Mouse (Mus musculus) heart, adult 2 months (tissue): ENCODE measurements around the gene Arf3. TPM values are rescaled to one million over a fixed set of nuclear protein-coding genes. Genes with fewer than 3 reads are reported as not detected.

Experiments
- DNase-seq, 2 experiments: peaks; one replicate each; pipeline ENCODE4 v3.0.0; 2021
- H3K27ac ChIP-seq: fragments of 200-600 bp; 2 replicates; pipeline ENCODE4 v1.8.1; 2022
- H3K27me3 ChIP-seq: fragments of 200-500 bp; 2 replicates; pipeline ENCODE4 v1.6.1; 2012; ENCODE audit warnings: mild to moderate bottlenecking, low read length, inconsistent platforms, mixed read lengths; ENCODE audit not compliant: control insufficient read depth, insufficient read depth
- H3K36me3 ChIP-seq: fragments of 200-500 bp; 2 replicates; pipeline ENCODE4 v1.6.1; 2012; ENCODE audit warnings: low read length, inconsistent platforms; ENCODE audit not compliant: control insufficient read depth, insufficient read depth
- H3K4me1 ChIP-seq: fragments of 200-500 bp; 2 replicates; pipeline ENCODE4 v1.6.1; 2011; ENCODE audit warnings: low read length; ENCODE audit not compliant: control insufficient read depth, insufficient read depth
- H3K4me3 ChIP-seq: fragments of 200-600 bp; 2 replicates; pipeline ENCODE4 v1.8.1; 2022
- H3K79me2 ChIP-seq: fragments of 200-500 bp; replicated peaks from 2 replicates; pipeline ENCODE4 v1.6.1; 2012; ENCODE audit warnings: mild to moderate bottlenecking, inconsistent platforms, low read length, moderate library complexity, mixed read lengths; ENCODE audit not compliant: control insufficient read depth, insufficient read depth
- H3K9ac ChIP-seq: fragments of 200-500 bp; 2 replicates; pipeline ENCODE4 v1.6.1; 2012; ENCODE audit warnings: low read depth, mild to moderate bottlenecking, control low read depth, inconsistent platforms, low read length, mixed read lengths
- CTCF ChIP-seq: fragments of 200-600 bp; IDR thresholded peaks from 2 replicates; pipeline ENCODE4 v1.8.1; 2022; ENCODE audit warnings: antibody characterized with exemption, mild to moderate bottlenecking, moderate library complexity
- EP300 ChIP-seq: fragments of 200-500 bp; IDR thresholded peaks from 2 replicates; pipeline ENCODE4 v1.6.1; 2011; ENCODE audit warnings: low read depth, low read length, control low read depth; ENCODE audit not compliant: insufficient read depth
- POLR2A ChIP-seq: fragments of 200-500 bp; IDR thresholded peaks from 2 replicates; pipeline ENCODE4 v1.6.1; 2011; ENCODE audit warnings: mild to moderate bottlenecking, low read depth, low read length, control low read depth; ENCODE audit not compliant: insufficient read depth
- WGBS: fragments of 180-500 bp; shearing (Covaris S2); methylation state at CpG from one replicate; pipeline ENCODE4 v1.1.7; 2018; 5-methylcytosine and 5-hydroxymethylcytosine counted together
- intact Hi-C: fragments of 180-260 bp; cut with DNase I; formaldehyde crosslinking; loops from one replicate; pipeline ENCODE4 v1.15.1; 2025
- polyA plus RNA-seq: library from polyadenylated mRNA; depleted of rRNA; stranded (reverse); fragments of >200 nt; gene quantifications from 2 replicates; pipeline ENCODE4 v1.2.3, GENCODE M21; 2012
- total RNA-seq, 2 experiments: library from RNA; stranded (reverse); gene quantifications; 2 replicates each; pipeline ENCODE4 v1.2.3; 2021

Arf3 gene
- total and polyA plus RNA-seq, 3 experiments: 18.9 to 30.6 (median 20.0) TPM

DNA sequence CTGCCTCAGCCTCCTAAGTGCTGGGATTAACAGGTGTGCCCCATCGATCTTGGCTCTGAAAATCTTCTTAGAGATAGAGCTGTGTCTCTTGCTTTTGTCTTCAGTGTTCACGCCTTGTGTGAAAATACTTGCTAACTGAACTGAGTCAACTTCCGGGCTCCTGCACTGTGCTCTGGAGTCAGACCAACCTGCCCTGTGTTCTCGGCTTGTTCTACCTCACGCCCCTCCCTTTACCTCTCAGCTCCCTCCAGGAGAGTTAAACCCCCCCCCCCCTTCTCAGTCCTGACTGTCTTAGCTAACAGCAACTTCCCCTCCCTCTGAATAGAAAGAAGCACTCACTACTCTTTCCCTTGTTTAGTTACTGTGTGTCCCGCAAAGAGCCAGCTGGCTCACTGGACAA is 32.2 kb downstream of the Arf3 start:
- H3K27ac ChIP-seq: no peak overlapping the region
- WGBS: 59% methylated on average over 6 of the region's 6 CpGs
- intact Hi-C loops: no loop called here
- no peak for DNase-seq
- no peaks in the 10 kb centered on the region for H3K79me2 ChIP-seq
- no peak overlapping the region for H3K4me3 ChIP-seq
- H3K9ac ChIP-seq: no peak overlapping the region
- TF ChIP-seq EP300 (no peak), POLR2A (no peak), CTCF (no peak)
- no peaks in the 10 kb centered on the region for H3K27me3 ChIP-seq
- peaks cover 4% of the 10 kb centered on the region for H3K4me1 ChIP-seq
- H3K36me3 ChIP-seq: no peaks in the 10 kb centered on the region

DNA sequence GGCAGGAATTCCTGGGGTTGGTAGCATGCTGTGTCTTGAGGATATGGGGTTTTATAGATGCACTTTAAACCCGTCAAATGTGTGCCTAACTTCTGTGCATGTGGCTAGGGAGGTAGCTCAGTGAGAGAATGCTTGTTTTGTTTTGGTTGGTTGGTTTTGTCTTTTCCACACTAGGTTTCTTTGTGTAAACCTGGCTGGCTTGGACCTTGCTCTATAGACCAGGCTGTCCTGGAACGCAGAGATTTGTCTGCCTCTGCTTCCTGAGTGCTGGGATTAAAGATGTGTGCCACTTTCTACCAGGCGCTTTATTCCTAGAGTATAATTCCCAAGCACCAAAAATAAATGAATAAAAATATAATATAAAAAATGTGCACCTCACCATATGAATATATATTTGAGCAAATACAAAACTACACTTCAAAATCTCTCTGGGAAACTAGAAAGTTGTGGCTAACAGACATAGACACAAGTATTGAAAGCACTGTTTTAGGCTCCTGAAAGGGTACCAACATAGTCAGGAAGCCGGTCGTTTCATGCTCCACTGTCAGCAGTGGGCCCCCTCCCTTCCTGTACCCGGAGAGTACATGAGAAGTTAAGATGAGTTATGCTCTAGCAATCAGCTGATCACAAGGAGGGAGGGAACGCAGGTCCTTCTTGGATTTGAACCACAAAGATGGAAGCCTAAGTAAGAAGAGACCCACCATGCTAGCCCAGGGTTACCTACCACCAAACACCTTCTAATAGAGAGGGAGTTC is 33.0 kb downstream of the Arf3 start:
- intact Hi-C loops: no loop called here
- DNase-seq: no peak
- H3K79me2 ChIP-seq: no peaks in the 10 kb centered on the region
- TF ChIP-seq POLR2A (no peak), CTCF (no peak), EP300 (no peak)
- H3K36me3 ChIP-seq: no peaks in the 10 kb centered on the region
- H3K9ac ChIP-seq: no peak overlapping the region
- H3K27me3 ChIP-seq: no peaks in the 10 kb centered on the region
- no peak overlapping the region for H3K27ac ChIP-seq
- H3K4me3 ChIP-seq: no peak overlapping the region
- WGBS: 60% methylated on average over 7 of the region's 7 CpGs
- peaks cover 4% of the 10 kb centered on the region for H3K4me1 ChIP-seq

DNA sequence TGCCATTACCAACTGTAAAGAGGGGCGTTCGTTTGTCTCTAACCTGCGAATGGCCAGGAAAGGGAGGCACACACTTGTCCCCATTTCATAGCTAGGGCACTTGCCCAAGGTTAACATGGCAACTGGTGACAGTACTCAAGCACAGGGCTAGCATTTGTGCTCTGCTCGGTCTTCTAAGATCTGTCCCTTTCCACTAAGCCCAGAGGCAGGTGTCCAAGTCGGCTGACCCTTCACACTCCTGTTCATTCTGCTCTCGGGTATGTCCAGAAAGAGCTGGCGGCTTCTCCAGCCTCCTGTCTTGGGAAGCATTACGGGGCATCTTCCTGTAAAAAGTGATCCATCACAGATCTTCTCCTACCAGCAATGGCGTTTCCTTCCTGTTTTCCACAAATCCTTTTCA is 34.6 kb downstream of the Arf3 start:
- Histone ChIP-seq H3K27ac (no peak overlapping the region), H3K79me2 (no peaks in the 10 kb centered on the region), H3K27me3 (no peaks in the 10 kb centered on the region; the same call in 1 of the 2 replicates), H3K4me1 (peaks cover 4% of the 10 kb centered on the region), H3K4me3 (peak overlapping the region; percentile 68), H3K36me3 (no peaks in the 10 kb centered on the region), H3K9ac (no peak overlapping the region)
- TF ChIP-seq EP300 (no peak), POLR2A (0 out of 2 replicates have a peak, but pooled peaks have one; percentile 3)
- intact Hi-C loops: no loop called here
- WGBS: 26% methylated on average over 9 of the region's 9 CpGs
- no peak for DNase-seq

DNA sequence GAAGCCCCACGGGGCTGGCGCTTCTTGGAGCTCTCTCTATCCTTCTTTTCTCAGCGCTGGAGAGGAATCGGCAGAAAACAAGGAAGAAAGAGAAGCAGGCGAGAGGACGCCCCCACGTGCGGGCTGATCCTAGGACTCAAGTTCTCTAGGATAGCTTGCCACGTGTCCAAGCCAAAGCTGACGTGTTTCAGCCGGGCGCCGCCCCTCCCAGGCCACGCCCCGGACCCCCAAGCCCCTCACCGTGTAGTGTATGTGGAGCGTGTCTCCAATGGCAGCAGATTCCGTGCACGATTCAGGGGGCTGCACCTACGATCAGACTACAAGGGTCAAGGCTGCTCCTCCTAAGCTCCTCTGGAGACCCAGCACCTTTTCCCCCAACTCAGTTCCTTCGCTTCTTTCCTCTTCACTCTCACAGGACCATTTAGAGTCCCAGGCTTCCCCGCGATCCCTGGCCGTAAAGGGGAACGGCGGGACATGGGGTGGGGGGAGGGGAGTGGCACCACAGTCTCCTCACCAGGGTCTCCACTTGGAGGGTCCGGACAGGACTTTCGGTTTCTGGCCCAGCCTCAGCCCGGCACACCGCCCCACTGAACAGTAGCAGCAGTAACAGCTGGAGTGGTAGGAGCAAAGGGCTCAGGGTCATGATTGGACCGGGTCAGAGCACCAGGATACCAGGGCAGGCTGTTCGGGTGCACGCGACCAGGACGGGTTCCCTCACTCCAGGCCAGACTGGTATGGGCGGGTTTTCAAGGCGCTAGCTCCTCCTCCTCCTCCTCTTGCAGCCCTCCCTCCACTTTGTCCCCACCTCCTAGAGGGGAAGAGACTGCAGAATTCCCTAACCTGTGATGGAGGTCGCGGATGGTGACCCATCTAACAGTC is 35.3 kb downstream of the Arf3 start, which contains the start of gene Fkbp11:
Fkbp11 (minus strand) TSS at position 756 of the 879 bp plus-strand sequence.
- peak within 1 kb of the TSS; percentile 73 for H3K9ac ChIP-seq
- WGBS: under 1% methylated on average over 39 of the region's 39 CpGs

DNA sequence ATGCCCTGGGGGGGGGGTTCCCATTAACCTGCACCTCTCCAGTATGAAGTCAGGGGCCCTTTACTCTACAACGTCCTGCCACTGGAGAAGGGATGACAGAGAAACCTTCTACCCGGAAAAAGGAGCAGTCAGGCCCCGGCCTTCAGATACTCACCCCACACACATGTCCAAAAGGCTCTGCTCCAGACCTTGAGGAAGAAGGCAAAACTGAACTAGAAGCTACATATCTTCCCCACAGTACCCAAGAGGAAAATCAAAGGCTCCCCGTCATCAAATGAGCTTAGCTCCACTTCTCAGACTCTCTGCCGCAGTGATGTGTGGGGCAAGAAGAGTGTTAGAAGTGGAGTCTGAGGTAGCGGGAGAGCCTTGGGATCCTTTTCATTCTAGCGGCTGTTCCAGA is 36.3 kb downstream of the Arf3 start:
- intact Hi-C loops: no loop called here
- Histone ChIP-seq H3K36me3 (no peaks in the 10 kb centered on the region), H3K27ac (no peak overlapping the region), H3K4me1 (peaks cover 4% of the 10 kb centered on the region), H3K79me2 (no peaks in the 10 kb centered on the region), H3K27me3 (no peaks in the 10 kb centered on the region; the same call in 1 of the 2 replicates), H3K4me3 (no peak overlapping the region), H3K9ac (no peak overlapping the region)
- WGBS: 65% methylated on average over 7 of the region's 7 CpGs
- DNase-seq: no peak
- no peak for TF ChIP-seq EP300
- TF ChIP-seq CTCF: no peak
- TF ChIP-seq POLR2A: no peak

More for the DNA sequence above, 35.3 kb downstream of the Arf3 start, which contains the start of gene Fkbp11:
- TF ChIP-seq POLR2A: peak; percentile 38; the same call in 1 of the 2 replicates
- no peak for TF ChIP-seq EP300
- Histone ChIP-seq H3K4me3 (peak within 1 kb of the TSS; percentile 68), H3K27ac (peak within 1 kb of the TSS; percentile 23), H3K79me2 (no peaks in the 10 kb centered on the region), H3K27me3 (no peaks in the 10 kb centered on the region; the same call in 1 of the 2 replicates), H3K36me3 (no peaks in the 10 kb centered on the region), H3K4me1 (peaks cover 4% of the 10 kb centered on the region)
- intact Hi-C loops: no loop called here
- DNase-seq: peak; percentile 70 to 71

DNA sequence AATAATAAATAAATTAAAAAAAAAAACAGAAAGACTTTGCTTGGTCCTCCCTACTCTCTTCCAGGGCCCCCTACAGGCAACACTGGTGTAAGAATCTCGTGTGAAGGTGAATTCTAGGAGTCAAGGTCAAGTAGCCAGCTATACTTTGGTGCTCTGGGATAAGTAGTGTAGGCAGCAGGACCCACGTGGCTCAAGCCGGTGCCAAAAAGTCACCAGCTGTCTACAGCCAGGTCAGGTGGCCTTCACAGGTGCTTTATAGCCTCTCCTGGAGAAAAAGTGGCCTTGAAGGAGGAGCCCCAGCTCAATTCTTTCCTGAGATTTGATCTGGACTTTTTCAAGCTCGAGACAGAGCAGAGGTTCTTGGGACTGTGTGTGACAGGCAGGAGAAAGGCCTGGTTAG is 36.9 kb downstream of the Arf3 start:
- H3K9ac ChIP-seq: no peak overlapping the region
- H3K4me1 ChIP-seq: peaks cover 4% of the 10 kb centered on the region
- 90% methylated on average over 4 of the region's 4 CpGs for WGBS
- H3K4me3 ChIP-seq: no peak overlapping the region
- DNase-seq: no peak
- no peaks in the 10 kb centered on the region; the same call in 1 of the 2 replicates for H3K27me3 ChIP-seq
- TF ChIP-seq EP300 (no peak), CTCF (no peak), POLR2A (no peak)
- no peaks in the 10 kb centered on the region for H3K36me3 ChIP-seq
- no peaks in the 10 kb centered on the region for H3K79me2 ChIP-seq
- intact Hi-C loops: no loop called here
- H3K27ac ChIP-seq: no peak overlapping the region
